Mouse (Mus musculus) kidney, adult 2 months (tissue): ENCODE measurements around the gene Foxo1. TPM values are rescaled to one million over a fixed set of nuclear protein-coding genes. Genes with fewer than 3 reads are reported as not detected.

Experiments used
- DNase-seq: peaks from one replicate; pipeline ENCODE4 v3.0.0; 2021
- H3K27ac ChIP-seq: fragments of 200-500 bp; 2 replicates; pipeline ENCODE4 v1.5.1; 2012; ENCODE audit warnings: low read depth, low read length, control low read depth, inconsistent platforms; ENCODE audit not compliant: insufficient read depth
- H3K27me3 ChIP-seq: fragments of 200-500 bp; replicated peaks from 2 replicates; pipeline ENCODE4 v1.6.1; 2012; ENCODE audit warnings: mild to moderate bottlenecking, moderate library complexity, low read length, inconsistent platforms; ENCODE audit not compliant: control insufficient read depth, insufficient read depth
- H3K36me3 ChIP-seq: fragments of 200-500 bp; 2 replicates; pipeline ENCODE4 v1.6.1; 2012; ENCODE audit warnings: mild to moderate bottlenecking, moderate library complexity, low read length, inconsistent platforms; ENCODE audit not compliant: control insufficient read depth, insufficient read depth
- H3K4me1 ChIP-seq: fragments of 200-500 bp; 2 replicates; pipeline ENCODE4 v1.6.1; 2011; ENCODE audit warnings: low read length; ENCODE audit not compliant: control insufficient read depth, insufficient read depth
- H3K4me3 ChIP-seq: fragments of 200-500 bp; 2 replicates; pipeline ENCODE4 v1.5.1; 2011; ENCODE audit warnings: mild to moderate bottlenecking, low read depth, low read length, control low read depth; ENCODE audit not compliant: insufficient read depth
- CTCF ChIP-seq: fragments of 200-500 bp; conservative IDR thresholded peaks from 2 replicates; pipeline ENCODE4 v1.5.1; 2011; ENCODE audit warnings: low read depth, mild to moderate bottlenecking, control low read depth, low read length, moderate library complexity, mixed read lengths; ENCODE audit not compliant: insufficient read depth, insufficient read length
- POLR2A ChIP-seq: fragments of 200-500 bp; IDR thresholded peaks from one replicate; pipeline ENCODE4 v1.6.1; 2011; ENCODE audit warnings: low read depth, low read length, control low read depth
- WGBS: fragments of 180-500 bp; shearing (Covaris S2); methylation state at CpG from one replicate; pipeline ENCODE4 v1.1.7; 2018; 5-methylcytosine and 5-hydroxymethylcytosine counted together
- polyA plus RNA-seq: library from polyadenylated mRNA; depleted of rRNA; stranded (reverse); fragments of >200 nt; gene quantifications from 2 replicates; pipeline ENCODE4 v1.2.3, GENCODE M21; 2012

Foxo1 gene
- polyA plus RNA-seq, 1 experiment: 14.4 TPM

GRCm38 (mm10) chr3:52275037-52275555 is 7.0 kb downstream of the Foxo1 start:
- Histone ChIP-seq H3K36me3 (no peaks in the 10 kb centered on the region; the same call in 1 of the 2 replicates), H3K4me1 (peaks cover 26% of the 10 kb centered on the region), H3K27me3 (no peaks in the 10 kb centered on the region), H3K27ac (no peak overlapping the region), H3K4me3 (no peak overlapping the region)
- 80% methylated on average over 9 of the region's 9 CpGs for WGBS
- no peak for TF ChIP-seq CTCF
- no peak for TF ChIP-seq POLR2A
- no peak for DNase-seq

DNA sequence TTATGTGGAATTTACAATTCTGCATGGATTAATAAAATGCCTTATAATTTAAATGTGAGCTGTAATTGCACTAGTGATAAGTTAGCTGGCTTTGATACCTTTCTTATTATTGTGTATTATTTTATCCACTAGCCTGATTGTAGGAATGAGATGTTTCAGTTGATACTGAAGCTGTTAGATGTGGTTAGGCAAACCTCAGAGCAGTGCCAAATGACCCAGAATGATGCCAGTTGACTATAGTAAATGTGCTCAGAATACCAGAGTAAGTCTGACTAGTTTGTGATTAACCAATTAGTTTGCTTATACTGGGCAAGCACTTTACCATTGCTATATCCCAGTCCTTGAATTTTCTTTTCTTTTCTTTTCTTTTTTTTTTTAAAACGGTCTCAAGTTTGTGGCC is 12.5 kb downstream of the Foxo1 start:
- peak; percentile 24 for DNase-seq
- TF ChIP-seq POLR2A: no peak
- TF ChIP-seq CTCF: no peak
- H3K36me3 ChIP-seq: no peaks in the 10 kb centered on the region; the same call in 1 of the 2 replicates
- no peak overlapping the region for H3K4me3 ChIP-seq
- no peaks in the 10 kb centered on the region for H3K27me3 ChIP-seq
- H3K27ac ChIP-seq: no peak overlapping the region
- H3K4me1 ChIP-seq: peaks cover 21% of the 10 kb centered on the region; the same call in 1 of the 2 replicates
- WGBS: 59% methylated on average over 1 of the region's 1 CpGs

GRCm38 (mm10) chr3:52281882-52282281 is 13.7 kb downstream of the Foxo1 start:
- Histone ChIP-seq H3K4me3 (no peak overlapping the region), H3K27me3 (no peaks in the 10 kb centered on the region), H3K36me3 (no peaks in the 10 kb centered on the region; the same call in 1 of the 2 replicates), H3K4me1 (peaks cover 30% of the 10 kb centered on the region), H3K27ac (no peak overlapping the region)
- no peak for DNase-seq
- WGBS: 73% methylated on average over 3 of the region's 3 CpGs
- TF ChIP-seq POLR2A (no peak), CTCF (no peak)

DNA sequence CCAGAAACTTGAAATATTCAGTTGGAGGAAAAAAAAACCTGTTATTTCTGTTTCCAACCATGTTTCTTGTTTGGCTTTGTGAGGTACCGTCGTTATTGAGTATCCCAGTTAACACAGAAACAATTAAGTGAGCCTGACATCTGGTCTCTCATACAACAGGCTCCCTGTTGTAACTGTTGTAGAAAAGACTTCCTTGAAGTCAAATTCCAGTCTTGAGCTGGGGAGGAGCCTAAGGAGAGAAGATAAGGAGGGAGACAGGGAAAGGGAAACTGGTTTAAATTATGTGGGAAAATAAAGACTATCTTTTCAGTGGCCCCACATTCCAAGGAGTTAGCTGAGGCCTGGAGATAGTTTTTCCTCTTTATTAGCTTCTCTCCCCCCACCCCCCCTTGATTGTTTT is 14.2 kb downstream of the Foxo1 start:
- H3K4me3 ChIP-seq: no peak overlapping the region
- H3K27ac ChIP-seq: no peak overlapping the region
- no peaks in the 10 kb centered on the region; the same call in 1 of the 2 replicates for H3K36me3 ChIP-seq
- no peaks in the 10 kb centered on the region for H3K27me3 ChIP-seq
- H3K4me1 ChIP-seq: peaks cover 30% of the 10 kb centered on the region
- DNase-seq: no peak
- TF ChIP-seq CTCF (no peak), POLR2A (no peak)
- WGBS: 30% methylated on average over 2 of the region's 2 CpGs

- Histone ChIP-seq H3K27ac (no peak overlapping the region), H3K27me3 (no peaks in the 10 kb centered on the region), H3K4me3 (no peak overlapping the region), H3K36me3 (no peaks in the 10 kb centered on the region; the same call in 1 of the 2 replicates), H3K4me1 (peaks cover 33% of the 10 kb centered on the region)
- DNase-seq: no peak
- 80% methylated on average over 6 of the region's 6 CpGs for WGBS
- no peak for TF ChIP-seq CTCF
- no peak for TF ChIP-seq POLR2A
Observed at GRCm38 (mm10) chr3:52283521-52283920, 15.4 kb downstream of the Foxo1 start.

- TF ChIP-seq CTCF (no peak), POLR2A (no peak)
- H3K36me3 ChIP-seq: no peaks in the 10 kb centered on the region
- peaks cover 37% of the 10 kb centered on the region for H3K4me1 ChIP-seq
- H3K27ac ChIP-seq: no peak overlapping the region
- DNase-seq: peak; percentile 76
- H3K27me3 ChIP-seq: no peaks in the 10 kb centered on the region
- 80% methylated on average over 2 of the region's 2 CpGs for WGBS
- no peak overlapping the region for H3K4me3 ChIP-seq
Observed at GRCm38 (mm10) chr3:52290811-52291210, 22.7 kb downstream of the Foxo1 start.

DNA sequence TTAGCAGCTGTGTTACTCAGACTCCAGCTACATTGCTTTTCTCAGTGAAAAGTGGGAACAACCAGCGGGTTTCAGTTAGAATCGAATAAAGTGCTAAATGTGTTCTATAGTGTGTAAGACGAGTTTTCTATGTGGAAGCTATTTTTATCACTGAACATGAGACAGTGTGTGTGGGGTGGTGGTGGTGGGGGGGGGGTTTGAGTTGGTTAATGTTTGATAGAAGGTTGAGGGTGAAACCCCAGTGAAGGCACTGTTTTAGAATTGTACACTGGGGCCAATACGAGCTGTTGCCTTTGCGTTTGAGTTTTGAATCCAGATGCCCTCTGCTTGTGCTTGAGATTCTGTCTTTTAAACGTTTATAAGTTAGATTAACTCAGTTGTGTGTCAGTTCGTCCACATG is 24.4 kb downstream of the Foxo1 start:
- Histone ChIP-seq H3K27ac (peak overlapping the region; percentile 13; the same call in 1 of the 2 replicates), H3K36me3 (no peaks in the 10 kb centered on the region), H3K4me1 (peaks cover 32% of the 10 kb centered on the region), H3K27me3 (no peaks in the 10 kb centered on the region), H3K4me3 (no peak overlapping the region)
- 43% methylated on average over 7 of the region's 7 CpGs for WGBS
- DNase-seq: no peak
- no peak for TF ChIP-seq CTCF
- TF ChIP-seq POLR2A: no peak
